Mouse (Mus musculus) hindlimb bud, embryonic 11.5 days (tissue): ENCODE measurements at regions not wholly inside any gene's neighbourhood (a gene's known extent, or its start where the extent isn't known, plus 50 kb on each side); places are given as distances from the start of the nearest gene placed in this dataset.

Experiments used
- DNase-seq: peaks from one replicate; pipeline ENCODE4 v3.0.0-alpha.2; 2012; ENCODE audit warnings: low read depth, low spot score; ENCODE audit errors: extremely low spot score

DNA sequence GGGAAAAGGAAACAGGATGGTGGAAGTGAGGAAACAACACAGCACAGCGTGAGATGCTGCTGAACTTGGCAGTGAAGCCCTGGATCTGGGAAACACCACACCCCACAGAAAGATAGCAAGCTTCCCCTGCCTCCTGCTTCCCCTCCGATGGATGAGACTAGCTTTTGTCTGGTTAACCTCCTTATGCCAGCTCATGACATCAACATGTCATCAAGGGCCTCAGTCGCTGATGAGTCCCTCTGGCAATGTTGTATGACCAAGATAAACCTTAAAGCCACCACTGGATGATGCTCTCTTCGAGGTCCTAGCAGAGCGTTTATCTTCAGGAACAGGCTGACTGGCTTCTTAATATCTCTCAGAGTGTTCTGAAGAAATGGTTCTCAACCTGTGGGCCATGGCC, 388.1 kb downstream of the Cd83 start:
- no peak for DNase-seq

DNA sequence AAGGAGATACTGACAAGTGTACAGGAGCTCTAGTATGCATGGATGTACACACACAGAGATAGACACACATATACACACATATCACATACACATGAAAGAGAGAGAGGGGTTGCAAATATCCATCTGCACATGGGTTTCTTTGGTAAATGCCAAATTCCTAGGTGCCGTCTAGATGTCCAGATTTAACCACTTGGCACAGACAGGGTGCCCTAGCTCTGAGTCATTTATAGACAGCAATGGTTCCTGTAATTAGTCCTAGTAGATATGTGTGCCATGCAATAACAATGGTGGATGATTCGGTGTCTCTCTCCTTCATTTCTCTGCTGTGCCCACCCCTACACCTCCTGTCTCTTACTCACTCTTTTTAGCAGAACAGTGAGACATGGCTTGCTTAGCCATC, 389.7 kb downstream of the Cd83 start:
- DNase-seq: no peak

DNA sequence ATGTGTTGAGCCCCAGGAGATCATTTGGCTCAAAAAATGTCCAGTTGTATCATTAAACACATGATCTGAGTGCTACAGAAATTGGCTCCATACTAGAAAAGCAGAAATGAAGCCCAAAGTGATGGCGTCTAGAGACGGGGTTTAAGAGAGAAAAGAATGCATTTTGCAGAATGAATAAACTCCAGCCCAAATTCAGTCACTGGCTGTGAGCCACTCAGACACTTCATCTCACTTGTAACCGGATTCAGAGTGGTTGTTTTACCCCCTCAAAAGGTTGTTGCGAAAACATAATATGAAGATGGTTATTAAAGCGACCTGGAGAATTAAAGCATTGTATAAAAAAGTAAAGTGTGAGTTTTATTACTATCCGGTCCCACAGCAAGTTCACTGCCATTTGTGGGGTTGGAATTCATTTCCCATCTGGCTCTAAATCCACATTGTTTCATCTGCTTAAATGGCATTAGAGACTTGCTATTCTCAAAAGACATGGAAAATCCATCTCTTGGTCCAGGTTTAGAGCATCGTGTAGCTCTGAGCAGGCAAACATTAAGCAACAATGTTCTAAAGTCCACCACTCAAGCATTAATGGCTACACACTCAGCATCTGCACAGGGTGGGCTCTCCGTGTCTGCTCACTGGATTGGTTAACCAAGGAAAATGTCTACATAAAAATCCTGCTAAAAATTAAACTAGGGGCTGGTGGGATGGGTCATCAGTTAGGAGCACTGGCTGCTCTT, 390.9 kb downstream of the Cd83 start:
- no peak for DNase-seq

GRCm38 (mm10) chr13:44176121-44176520, 391.5 kb downstream of the Cd83 start:
- DNase-seq: no peak

DNA sequence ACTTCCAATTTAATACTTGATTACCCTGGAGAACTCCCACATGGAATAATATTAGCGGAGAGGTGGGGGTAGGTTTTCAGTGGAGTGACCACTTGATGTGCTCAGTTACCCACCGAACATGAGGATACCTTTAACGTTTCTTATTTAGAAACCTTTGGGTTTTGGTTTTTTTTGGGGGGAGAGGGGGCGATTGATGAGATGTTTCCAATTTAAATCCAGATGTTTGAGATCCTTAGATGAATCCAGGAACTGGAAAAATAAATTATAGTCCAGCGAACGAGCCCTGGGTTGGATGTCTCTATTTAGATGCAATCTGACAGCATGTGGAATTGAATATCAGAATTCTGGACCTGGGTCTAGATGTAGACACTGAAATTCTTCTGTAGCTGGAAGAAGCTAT, 393.4 kb downstream of the Cd83 start:
- no peak for DNase-seq

DNA sequence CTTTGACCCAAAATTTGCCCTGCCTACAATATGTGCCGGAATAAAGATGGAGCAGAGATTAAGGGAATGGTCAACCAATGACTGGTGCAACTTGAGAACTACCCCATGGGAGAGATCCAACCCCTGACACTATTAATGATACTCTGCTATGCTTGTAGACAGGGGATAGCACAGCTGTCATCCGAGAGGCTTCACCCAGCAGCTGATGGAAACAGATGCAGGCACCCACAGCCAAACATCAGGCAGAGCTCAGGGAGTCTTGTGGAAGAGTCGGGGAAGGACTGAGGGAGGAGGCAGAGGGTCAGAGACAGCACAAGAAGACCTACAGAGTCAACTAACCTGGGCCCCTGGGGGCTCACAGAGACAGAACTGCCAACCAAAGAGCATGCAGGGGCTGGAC, 395.8 kb downstream of the Cd83 start:
- no peak for DNase-seq

- peak; percentile 35 for DNase-seq
These were observed 398.1 kb downstream of the Cd83 start for GRCm38 (mm10) chr13:44182544-44183191.

GRCm38 (mm10) chr13:44195365-44195764, 410.8 kb downstream of the Cd83 start:
- no peak for DNase-seq

- DNase-seq: no peak
These were observed 421.5 kb downstream of the Cd83 start for GRCm38 (mm10) chr13:44206042-44206441.

DNA sequence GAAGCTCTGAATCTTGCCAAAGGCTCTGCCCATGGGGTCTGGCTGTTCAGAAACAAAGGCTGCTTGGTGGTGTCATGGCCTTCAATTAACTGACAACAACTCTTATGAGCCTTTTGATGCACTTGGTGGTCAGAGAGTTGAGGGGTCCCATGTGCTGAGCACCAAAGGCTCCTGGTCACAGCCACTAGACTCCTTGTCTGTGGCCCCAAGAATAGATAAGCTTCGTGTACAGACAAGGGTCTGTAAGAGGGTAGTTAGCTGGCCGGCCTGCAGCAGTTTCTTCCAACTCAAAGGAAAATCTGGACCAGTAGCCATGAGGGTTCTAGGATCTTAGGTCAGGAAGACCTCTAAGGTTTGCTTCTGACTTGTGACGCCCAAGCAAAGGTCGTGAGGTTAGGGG, 421.9 kb downstream of the Cd83 start:
- DNase-seq: no peak

DNA sequence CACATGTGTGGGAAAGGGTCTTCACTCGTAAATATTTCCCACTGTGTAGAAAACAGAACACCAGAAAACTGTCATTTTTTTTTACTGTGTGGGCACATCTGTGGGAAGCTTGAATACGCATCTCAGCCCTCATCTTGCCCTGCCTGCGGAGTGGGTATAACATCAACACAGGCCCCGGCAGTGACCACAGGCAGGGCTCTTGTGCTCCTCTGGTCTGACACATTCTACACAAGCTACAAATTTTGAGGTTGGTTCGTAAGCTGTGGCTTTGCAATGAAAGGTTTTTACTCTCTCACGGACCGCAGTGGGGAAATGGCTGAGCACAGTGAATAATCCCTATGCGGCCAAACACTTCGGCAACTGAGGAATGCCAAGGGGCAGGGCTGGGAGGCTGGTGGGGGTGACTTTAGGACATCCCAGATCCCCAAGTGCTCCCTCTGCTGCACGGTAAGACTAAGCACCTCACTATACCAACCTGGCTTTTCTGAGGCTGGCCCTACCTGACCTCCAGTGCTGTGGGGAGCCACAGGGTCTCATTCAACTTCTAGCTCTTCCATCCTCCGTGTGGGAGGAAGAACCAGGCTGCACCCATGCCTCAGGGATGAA, 422.9 kb downstream of the Cd83 start:
- DNase-seq: no peak

GRCm38 (mm10) chr13:44209036-44209435, 424.5 kb downstream of the Cd83 start:
- no peak for DNase-seq

DNA sequence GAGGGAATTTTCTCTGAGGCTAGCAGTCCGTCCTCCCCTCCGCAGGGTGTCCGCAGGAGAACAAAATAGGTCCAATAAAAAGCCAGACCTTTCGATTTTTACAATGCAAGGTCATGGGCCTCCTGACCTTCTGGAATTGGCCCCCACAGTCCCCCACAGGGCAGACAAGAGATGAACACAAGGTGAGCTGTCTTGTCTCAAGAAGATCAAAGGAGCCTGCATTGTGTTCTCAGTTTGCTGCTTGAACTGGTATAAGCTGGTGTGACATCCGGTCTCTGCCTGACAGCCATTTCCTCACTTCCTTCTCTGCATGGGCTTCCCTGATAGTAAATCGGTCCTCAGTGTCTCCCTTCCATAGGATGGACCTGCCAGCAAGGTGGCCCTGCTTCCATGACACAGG, 425.5 kb downstream of the Cd83 start:
- DNase-seq: no peak

DNA sequence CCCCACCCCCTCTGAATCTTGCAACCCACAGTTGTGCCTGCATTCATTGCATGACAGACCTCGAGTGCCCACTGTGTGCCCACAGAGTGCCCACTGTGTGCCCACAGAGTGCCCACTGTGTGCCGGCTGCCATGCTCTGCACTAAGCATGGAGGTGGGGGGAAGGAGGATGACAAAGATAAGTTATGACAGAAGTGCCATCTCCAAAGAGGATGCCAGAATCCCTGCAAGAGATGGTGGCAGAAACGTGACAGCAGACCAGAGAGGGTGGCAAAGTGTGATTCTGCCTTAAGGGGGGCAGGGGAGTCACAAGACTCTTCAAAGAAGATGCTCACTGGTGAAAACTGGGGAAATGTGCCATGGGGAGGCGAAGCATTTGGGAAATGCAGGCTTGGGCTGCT, 427.8 kb downstream of the Cd83 start:
- DNase-seq: no peak

DNA sequence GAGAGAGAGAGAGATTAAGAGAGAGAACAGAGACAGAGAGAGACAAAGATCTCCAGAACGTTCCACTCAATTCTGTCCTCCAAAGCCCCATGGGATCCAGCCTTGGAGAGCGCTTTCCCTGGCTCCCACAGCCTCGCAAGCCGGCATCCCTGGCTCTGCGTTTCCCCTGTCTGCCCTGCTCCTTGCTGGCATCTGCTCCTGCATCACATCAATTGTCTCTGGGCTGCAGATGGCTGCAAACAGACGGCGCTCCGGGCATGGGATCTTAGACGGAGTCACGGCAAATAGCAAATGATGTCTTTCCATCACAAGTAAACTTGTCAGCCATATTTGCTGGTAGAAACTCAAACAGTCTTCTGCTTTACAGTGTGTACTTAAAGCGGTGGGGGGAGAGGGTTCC, 428.4 kb downstream of the Cd83 start:
- no peak for DNase-seq

- no peak for DNase-seq
These were observed 433.7 kb downstream of the Cd83 start for GRCm38 (mm10) chr13:44218266-44218665.

DNA sequence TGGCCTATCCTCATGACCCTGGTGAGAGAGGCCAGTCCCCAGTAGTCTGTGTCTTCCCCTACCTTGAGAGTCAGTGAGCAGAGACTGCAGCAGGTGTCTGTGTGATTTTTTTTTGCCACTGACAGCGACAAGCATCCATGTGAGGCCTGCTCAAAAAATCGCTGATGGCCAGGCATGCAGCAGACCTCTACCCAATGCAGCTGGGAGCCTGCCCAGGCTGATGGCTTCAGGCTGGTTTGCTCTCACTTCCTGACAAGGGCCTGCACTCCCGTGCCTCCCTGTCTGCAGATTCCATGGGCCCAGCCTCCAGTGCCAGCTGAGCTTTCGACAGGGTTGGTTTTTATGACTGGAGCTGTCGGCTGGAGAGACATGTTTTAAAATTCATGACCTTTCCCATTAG, 437.1 kb downstream of the Cd83 start:
- no peak for DNase-seq

DNA sequence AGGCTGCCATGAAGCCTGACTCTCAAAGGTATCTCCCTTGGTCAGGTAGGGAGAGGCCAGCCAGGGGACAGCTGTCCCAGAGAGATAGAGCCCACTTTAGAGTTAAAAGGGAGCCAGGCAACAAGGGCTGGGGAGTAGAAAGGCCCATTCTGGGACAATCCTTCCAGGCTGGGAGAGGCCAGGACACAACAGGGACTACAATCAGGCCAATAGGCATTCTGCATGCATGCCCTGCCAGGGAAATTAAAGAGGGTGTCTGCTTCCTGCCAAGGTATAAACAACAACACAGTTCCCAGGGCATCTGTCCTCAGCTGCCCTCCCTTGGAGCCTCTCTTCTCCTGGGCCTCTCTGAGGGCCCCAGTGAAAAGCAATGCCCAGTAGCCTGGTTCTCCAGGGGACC, 437.8 kb downstream of the Cd83 start:
- DNase-seq: no peak

- DNase-seq: no peak
These were observed 443.3 kb downstream of the Cd83 start for GRCm38 (mm10) chr13:44227706-44228459.

DNA sequence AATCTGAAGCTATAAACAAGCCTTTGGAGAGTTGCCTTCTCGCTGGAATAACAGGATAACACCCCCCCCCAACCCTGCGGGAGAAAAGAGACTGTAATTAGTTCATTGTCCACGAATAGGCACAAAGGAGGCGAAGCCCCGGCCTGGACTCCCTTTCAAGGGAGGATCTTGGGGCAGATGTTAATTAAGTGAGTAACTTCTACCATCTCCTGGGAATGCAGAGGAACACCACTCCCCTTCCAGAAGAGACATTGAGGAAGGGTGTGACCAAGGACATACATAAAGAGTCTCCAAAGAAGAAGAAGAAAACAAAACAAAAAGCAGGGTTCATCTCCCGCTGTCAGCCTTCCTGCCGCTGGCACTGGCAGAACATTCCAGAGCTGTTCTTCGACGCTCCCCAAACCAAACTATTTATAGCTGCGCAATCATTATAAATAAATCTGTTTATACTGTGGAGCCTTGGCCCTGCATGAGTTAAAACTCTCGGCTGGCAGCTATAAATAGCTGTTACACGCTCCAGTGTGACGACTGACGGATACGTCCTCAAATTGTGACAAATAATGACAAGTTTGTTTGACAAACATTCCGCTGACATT, 444.1 kb downstream of the Cd83 start:
- no peak for DNase-seq

DNA sequence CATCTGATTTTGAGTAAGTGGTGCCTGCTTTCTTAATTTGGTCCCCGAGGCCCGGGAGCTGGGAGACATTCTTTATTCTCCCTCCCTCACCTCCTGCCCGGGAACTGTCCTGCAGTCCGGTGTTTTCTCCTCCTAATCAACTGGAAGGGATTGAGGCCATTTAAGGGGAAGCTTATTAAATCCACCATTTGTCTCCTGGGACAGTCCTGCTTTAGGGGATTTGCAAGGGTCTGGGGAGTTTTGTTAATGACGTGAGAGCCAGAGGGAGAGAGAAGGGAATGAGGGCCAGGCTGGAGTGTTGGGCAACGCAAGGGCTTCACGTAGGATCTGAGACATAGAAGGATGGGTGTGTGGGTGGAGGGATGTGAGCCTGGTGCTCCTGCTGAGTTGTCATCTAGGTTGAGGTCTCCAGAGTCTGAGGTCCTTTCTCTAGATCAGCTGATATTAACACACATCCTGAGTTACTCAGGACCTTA, 444.6 kb downstream of the Cd83 start:
- DNase-seq: no peak
